Mouse (Mus musculus) frontal cortex, adult (tissue): ENCODE results near the gene Hmbs.
A peak's percentile ranks its signal among the peaks of the same experiment; 100 is the strongest.
"Not testable (repeated sequence)": the region's sequence is repeated elsewhere in the genome, so short reads cannot be mapped to it uniquely, and the experiment has no call there.

Experiments used
- ATAC-seq: cut with Nextera tagmentation; 2 replicates; pipeline ENCODE4 v1.9.2; 2017; ENCODE audit warnings: mild to moderate bottlenecking, moderate library complexity, mixed read lengths; ENCODE audit not compliant: low TSS enrichment

Hmbs gene

DNA sequence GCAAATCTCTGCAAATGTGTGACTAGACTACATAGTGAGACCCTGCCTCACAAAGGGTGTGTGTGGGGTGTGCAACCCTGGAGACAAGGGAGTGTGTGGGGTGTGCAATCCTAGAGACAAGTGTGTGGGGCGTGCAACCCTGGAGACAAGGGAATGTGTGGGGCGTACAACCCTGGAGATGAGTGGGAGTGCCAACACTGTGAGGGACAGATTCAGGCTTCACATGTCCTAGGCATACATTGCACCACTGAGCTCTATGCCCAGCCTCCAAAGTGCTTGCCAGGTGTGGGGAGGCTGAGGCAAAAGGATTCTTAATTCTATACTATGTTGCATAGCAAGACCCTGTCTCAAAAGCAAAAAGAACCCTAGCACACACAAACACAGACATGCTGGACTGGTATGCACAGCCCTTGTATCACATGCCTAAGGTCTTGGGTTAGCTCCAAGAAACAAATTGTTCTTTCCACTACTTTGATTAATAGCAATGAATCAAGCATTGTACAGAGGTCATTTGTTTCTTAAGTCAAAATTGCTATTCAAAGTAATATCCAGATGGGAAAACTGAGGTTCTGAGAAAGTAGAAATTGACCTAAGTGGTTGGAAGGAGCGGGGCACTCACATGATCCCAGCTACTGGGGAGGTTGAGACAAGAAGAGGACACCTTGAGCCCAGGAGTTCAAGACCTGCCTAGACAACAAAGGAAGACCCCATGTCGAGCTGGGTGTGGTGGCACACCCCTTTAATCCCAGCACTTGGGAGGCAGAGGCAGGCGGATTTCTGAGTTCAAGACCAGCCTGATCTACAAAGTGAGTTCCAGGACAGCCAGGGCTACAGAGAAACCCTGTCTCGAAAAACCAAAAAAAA, 1.8 kb upstream of the Hmbs start:
- ATAC-seq, result peak; percentile 15; the same call in 1 of the 2 replicates

DNA sequence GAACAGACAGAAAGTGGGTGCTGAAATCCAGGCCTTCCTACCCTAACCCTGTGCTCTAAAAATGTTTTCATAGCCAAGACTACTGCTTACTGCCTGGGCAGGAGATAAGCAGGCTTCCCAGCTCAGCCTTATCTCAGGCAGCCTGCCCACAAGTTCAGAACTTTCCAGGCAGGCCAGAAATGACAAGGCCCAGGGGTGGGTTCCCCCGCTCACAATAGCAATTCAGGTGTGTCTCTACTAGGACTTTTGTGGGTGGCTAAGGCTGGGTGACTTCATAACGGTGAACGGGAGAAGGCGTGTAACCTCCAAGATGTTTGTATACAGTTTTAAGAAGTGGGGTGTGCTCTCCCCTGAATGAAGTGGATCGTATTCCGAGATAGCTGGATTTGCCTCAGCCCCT, 738 bp downstream of the Hmbs start:
- ATAC-seq, result no peak; the same call in none of the 2 replicates

- ATAC-seq, result no peak
Observed at GRCm38 (mm10) chr9:44342605-44343004, 1.4 kb downstream of the Hmbs start.

DNA sequence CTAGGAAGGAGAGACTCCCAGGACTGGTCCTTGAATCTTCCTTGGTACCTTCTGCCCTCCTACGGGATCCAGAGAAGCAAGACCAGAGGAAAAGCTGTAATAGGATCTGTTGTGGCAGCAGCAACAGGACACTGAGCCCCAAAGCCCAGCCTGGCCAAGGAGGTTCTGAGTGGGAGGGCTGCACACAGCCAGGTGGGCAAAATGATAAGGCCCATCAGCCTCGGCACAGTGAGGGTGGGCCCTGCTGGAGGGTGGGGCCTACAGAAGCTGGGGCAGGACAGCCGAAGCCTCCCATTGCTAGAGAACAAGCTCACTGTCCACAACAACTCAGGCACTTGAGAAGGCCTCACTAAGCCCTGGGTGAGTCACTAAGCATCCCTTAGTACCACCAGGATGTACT, 1.9 kb downstream of the Hmbs start:
- ATAC-seq, result no peak

DNA sequence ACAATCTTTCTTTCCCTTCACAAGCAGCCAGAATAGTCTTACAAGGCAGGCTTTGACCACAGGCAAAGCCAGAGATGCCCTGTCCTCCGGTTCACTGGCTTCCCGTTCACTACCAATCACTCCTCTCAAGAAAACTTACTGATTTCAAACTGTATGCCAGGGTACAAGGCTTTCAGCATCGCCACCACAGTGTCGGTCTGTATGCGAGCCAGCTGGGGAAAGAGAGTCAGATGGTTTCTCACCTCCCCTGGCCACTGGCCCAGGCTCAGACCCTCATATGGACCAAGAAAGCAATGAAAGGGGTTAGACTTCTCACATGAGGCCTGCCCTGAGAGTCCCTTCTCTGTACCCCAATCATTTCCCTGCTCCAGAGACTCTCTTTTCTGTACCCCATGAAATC, 2.5 kb downstream of the Hmbs start:
- ATAC-seq, result no peak

- no peak for ATAC-seq
Observed at GRCm38 (mm10) chr9:44338574-44338973, 5.5 kb downstream of the Hmbs start.

- no peak for ATAC-seq
Observed at GRCm38 (mm10) chr9:44337436-44338169, 6.4 kb downstream of the Hmbs start.

DNA sequence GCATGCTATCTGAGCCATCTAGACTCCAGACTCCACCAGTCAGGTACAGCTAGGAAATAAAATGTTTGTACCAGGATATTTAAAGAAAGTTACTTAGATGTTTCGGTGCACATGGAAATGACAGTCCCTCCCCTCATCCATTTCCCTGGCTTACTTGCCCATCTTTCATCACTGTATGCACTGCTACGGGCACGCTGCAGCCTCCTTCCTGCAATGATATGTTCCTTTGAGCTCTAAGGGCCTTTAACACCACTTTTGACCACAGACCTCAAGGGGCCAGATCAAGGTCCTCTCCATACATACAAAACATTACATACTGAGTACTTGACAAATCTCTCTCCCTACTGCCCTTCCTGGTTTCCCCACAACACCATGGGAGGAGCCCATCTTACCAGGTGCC, 7.1 kb downstream of the Hmbs start:
- no peak for ATAC-seq

- not testable (repeated sequence) for ATAC-seq
Observed at GRCm38 (mm10) chr9:44336513-44336912, 7.5 kb downstream of the Hmbs start.

GRCm38 (mm10) chr9:44336093-44336406, 8.0 kb downstream of the Hmbs start:
- ATAC-seq, result no peak

- peak; percentile 32; the same call in 1 of the 2 replicates for ATAC-seq
Observed at GRCm38 (mm10) chr9:44335331-44336092, 8.5 kb downstream of the Hmbs start.

DNA sequence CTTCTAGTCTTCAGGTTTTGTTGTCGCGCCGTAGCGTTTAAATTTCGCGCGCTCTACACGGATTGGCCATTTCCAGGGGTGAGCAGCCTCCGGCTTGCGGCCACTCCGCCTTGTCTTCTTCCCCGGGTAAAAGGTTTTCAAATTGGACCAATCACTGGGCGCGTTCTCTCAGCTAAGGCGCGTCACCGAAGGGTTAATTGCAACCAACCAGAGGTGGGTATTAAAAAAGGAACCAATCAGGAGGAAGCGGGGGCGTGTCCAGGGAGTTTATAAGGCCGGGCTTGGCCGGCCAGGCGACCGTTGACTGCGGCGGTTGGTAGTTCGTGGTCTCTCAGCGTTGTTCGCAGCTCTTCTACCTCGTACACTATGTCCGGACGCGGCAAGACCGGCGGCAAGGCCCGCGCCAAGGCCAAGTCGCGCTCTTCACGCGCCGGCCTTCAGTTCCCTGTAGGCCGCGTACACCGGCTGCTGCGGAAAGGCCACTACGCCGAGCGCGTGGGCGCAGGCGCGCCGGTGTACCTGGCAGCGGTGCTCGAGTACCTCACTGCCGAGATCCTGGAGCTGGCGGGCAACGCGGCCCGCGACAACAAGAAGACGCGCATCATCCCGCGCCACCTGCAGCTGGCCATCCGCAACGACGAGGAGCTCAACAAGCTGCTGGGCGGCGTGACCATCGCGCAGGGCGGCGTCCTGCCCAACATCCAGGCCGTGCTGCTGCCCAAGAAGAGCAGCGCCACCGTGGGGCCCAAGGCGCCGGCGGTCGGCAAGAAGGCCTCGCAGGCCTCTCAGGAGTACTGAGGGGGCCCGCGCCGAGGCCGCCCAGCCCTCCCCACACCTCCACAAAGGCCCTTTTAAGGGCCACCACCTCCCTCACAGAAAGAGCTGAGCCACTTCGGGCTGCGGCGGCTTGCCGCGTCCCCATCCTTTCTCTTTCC, 9.4 kb downstream of the Hmbs start, which contains the start of gene H2afx:
Gene H2afx (plus strand): TSS at position 299 of the 935 bp plus-strand sequence.
- ATAC-seq, result peak; percentile 97

GRCm38 (mm10) chr9:44332918-44333638, 10.9 kb downstream of the Hmbs start:
- ATAC-seq, result no peak

- ATAC-seq, result no peak
Observed at GRCm38 (mm10) chr9:44330736-44331135, 13.3 kb downstream of the Hmbs start.

DNA sequence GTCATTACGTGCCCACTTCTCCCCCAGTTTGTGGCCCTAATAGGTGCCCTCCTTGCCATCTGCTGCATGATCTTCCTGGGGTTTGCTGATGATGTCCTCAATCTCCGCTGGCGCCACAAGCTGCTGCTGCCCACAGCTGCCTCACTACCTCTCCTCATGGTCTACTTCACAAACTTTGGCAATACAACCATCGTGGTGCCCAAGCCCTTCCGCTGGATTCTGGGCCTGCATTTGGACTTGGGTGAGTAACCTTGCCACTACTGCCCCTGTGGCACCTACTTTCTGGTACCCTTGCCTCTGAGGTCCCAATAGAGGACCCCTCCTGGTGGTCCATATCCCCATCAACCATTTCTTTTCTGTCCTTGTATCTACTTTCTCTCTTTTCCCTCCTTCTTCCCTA, 16.1 kb downstream of the Hmbs start:
- no peak for ATAC-seq

GRCm38 (mm10) chr9:44327064-44327711, 16.8 kb downstream of the Hmbs start:
- ATAC-seq, result 0 out of 2 replicates have a peak, but pooled peaks have one; percentile 11

GRCm38 (mm10) chr9:44326371-44327063, 17.5 kb downstream of the Hmbs start:
- peak; percentile 91 for ATAC-seq

DNA sequence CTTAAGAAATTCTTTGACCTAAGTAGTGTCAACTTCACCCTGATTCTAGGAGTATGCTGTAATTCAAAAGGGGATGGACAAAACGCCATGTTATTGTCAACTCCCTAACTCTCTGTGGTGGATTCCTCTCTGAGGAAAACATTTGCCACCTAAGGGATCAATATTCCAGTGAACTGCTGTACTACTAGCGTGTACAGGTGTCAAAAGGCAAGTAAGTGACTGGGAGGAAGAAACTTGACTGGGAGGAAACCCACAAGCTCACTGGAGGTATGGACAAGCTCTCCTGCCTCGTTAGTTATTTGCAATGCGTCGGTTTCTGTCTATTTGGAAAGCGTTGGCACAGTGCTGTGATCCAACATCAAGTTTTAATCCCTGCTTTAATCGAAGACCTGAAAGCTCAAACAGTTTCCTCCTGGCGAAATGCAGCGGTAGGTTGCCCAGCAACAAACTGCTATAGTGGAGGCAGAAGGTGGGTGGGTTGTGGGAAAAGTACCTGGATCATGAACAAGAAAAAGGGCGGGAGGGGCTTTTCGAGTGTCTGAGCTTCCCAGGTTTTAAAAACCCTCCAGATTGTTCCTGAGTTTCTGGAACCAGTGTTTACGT, 18.2 kb downstream of the Hmbs start, which contains the start of gene Dpagt1:
Gene Dpagt1 (plus strand): TSS at position 252 of the 603 bp plus-strand sequence.
- peak; percentile 51 for ATAC-seq
